Mouse (Mus musculus): ENCODE results near the gene Tmem86b. TPM values are rescaled to one million over a fixed set of nuclear protein-coding genes. Genes with fewer than 3 reads are reported as not detected.

Tmem86b gene
- polyA plus RNA-seq, 1 experiment, result 36.2 TPM

DNA sequence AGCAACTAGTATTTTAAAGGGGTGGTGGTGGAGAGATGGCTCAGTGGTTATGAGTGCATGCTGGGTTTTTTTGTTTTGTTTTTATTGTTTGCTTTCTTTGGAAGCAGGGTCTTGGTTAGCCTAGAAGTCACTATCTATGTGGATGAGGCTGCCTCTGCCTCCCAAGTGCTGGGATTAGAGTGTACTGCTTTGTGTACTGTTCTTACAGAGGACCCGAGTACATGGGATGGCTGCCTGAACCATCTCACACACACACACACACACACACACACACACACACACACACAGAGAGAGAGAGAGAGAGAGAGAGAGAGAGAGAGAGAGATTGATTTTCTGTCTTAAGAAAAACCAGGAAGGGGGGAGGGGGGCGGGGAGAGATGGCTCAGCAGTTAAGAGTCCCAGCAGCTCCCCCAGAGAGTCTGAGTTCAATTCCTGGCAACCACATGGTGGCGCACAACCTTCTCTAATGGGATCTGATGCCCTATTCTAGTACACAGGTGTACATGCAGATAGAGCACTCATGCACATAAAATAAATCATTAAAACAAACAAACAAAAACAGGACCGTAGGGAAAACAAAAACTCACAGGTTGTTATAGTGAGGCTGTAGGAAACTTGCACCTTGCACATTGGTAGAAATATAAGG lies 7.6 kb downstream of the Tmem86b start:
- Histone ChIP-seq H3K27ac (ENCODE audit: control insufficient read depth, insufficient read depth, low read depth, low read length, poor library complexity) (no peak overlapping the region), H3K4me1 (ENCODE audit: control insufficient read depth, insufficient read depth, low read length) (peaks cover 2% of the 10 kb centered on the region; the same call in 1 of the 2 replicates), H3K4me3 (replicated peaks; ENCODE audit: control insufficient read depth, low read depth, low read length) (no peak overlapping the region)
- WGBS, result 10% methylated on average over 4 of the region's 4 CpGs
- TF ChIP-seq CTCF (IDR thresholded peaks at IDR 0.05; ENCODE audit: control insufficient read depth, insufficient read depth, low read length) (peak; percentile 51), POLR2A (IDR thresholded peaks at IDR 0.05; ENCODE audit: borderline replicate concordance, control insufficient read depth, low read depth, low read length) (no peak)

DNA sequence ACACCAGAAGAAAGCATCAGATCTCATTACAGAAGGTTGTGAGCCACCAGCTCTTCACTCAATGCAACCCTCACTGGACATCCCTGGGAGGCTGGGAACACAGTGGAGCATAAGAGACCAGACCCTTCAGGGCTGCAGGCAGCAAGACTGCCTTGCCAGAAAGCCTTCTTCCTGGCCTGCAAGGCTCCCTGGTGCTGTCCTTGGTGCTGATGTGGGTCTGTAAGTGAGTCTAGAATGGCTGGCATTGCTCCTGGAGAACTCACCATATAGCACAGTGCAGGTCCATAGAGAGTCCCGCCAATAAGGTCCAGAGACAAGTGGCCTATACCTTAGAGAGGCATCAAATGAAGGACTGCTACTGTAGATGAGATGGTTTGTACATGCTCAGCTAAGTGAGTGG lies 11.2 kb downstream of the Tmem86b start:
- Histone ChIP-seq H3K4me1 (ENCODE audit: control insufficient read depth, insufficient read depth, low read length) (peaks cover 2% of the 10 kb centered on the region; the same call in 1 of the 2 replicates), H3K27ac (ENCODE audit: control insufficient read depth, insufficient read depth, low read depth, low read length, poor library complexity) (no peak overlapping the region), H3K4me3 (replicated peaks; ENCODE audit: control insufficient read depth, low read depth, low read length) (no peak overlapping the region)
- no peak for TF ChIP-seq CTCF (IDR thresholded peaks at IDR 0.05; ENCODE audit: control insufficient read depth, insufficient read depth, low read length)
- no peak for TF ChIP-seq POLR2A (IDR thresholded peaks at IDR 0.05; ENCODE audit: borderline replicate concordance, control insufficient read depth, low read depth, low read length)
- WGBS, result 31% methylated on average over 1 of the region's 1 CpGs

DNA sequence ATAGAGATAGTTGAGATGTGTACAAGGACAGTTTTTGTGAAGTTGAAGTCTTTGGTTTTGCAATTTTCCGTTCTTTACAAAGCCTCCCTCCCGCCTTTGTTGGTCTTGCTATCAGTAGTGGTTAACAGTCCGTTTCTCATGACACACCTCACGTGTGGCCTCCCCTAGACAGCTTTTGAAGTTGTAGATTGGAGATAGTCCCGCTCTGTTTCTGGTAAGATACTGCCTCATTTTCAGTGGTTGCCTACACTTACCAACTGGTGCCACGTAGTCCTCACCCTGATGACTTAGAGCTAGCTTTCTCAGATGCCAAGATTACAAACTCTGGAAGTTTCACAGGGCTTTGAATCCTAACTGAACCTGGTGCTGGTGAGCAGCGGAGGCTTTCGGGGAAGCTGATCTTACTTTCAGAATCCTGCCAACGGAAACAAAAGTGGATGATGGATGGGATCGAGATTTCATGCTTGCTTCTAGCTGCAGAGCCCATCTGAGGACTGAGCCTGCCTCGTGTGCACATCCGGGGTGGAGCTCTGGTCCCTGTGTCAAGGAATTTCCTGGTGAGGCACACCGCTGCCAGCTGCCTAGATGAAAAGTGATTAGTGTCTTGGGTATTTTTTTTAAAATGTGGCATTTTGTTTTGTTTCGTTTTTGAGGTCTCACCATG lies 17.4 kb downstream of the Tmem86b start:
- Histone ChIP-seq H3K4me3 (replicated peaks; ENCODE audit: control insufficient read depth, low read depth, low read length) (no peak overlapping the region), H3K4me1 (ENCODE audit: control insufficient read depth, insufficient read depth, low read length) (no peaks in the 10 kb centered on the region; the same call in 1 of the 2 replicates), H3K27ac (ENCODE audit: control insufficient read depth, insufficient read depth, low read depth, low read length, poor library complexity) (peak overlapping the region; percentile 42; the same call in 1 of the 2 replicates)
- TF ChIP-seq POLR2A (IDR thresholded peaks at IDR 0.05; ENCODE audit: borderline replicate concordance, control insufficient read depth, low read depth, low read length) (no peak), CTCF (IDR thresholded peaks at IDR 0.05; ENCODE audit: control insufficient read depth, insufficient read depth, low read length) (no peak)
- 19% methylated on average over 14 of the region's 14 CpGs for WGBS

- 80% methylated on average over 1 of the region's 1 CpGs for WGBS
- H3K27ac ChIP-seq (ENCODE audit: control insufficient read depth, insufficient read depth, low read depth, low read length, poor library complexity), result no peak overlapping the region
Observed at GRCm38 (mm10) chr7:4612956-4613355, 18.3 kb downstream of the Tmem86b start.

GRCm38 (mm10) chr7:4612386-4612785 lies 18.8 kb downstream of the Tmem86b start:
- no peaks in the 10 kb centered on the region; the same call in 1 of the 2 replicates for H3K4me1 ChIP-seq (ENCODE audit: control insufficient read depth, insufficient read depth, low read length)
- no peak overlapping the region for H3K4me3 ChIP-seq (replicated peaks; ENCODE audit: control insufficient read depth, low read depth, low read length)
- TF ChIP-seq CTCF (IDR thresholded peaks at IDR 0.05; ENCODE audit: control insufficient read depth, insufficient read depth, low read length) (no peak), POLR2A (IDR thresholded peaks at IDR 0.05; ENCODE audit: borderline replicate concordance, control insufficient read depth, low read depth, low read length) (no peak)
- 65% methylated on average over 8 of the region's 8 CpGs for WGBS
- H3K27ac ChIP-seq (ENCODE audit: control insufficient read depth, insufficient read depth, low read depth, low read length, poor library complexity), result no peak overlapping the region

More at GRCm38 (mm10) chr7:4612956-4613355, 18.3 kb downstream of the Tmem86b start:
- TF ChIP-seq POLR2A (IDR thresholded peaks at IDR 0.05; ENCODE audit: borderline replicate concordance, control insufficient read depth, low read depth, low read length), result no peak
- TF ChIP-seq CTCF (IDR thresholded peaks at IDR 0.05; ENCODE audit: control insufficient read depth, insufficient read depth, low read length), result no peak
- H3K4me1 ChIP-seq (ENCODE audit: control insufficient read depth, insufficient read depth, low read length), result no peaks in the 10 kb centered on the region; the same call in 1 of the 2 replicates
- no peak overlapping the region for H3K4me3 ChIP-seq (replicated peaks; ENCODE audit: control insufficient read depth, low read depth, low read length)

DNA sequence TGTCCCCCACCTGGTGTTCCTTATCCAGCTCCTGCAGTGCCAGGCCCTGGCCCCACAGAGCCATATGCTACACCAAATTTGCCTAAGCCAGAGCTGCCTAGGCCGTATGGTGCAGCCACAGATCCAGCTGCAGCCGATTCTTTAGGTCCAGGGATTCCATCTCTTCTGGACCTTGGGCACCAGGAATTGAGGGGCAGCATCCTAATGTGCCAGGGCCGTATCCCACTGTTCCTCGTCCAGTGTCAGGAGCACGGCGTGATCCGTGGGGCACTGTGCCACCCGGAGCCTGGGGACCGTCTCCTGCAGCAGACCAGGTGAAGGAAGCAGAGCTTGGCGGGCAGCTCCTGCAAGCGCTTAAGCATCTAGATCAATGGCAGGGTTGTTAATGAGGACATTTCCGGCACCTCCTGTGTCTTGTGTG lies 19.3 kb downstream of the Tmem86b start:
- no peak for TF ChIP-seq POLR2A (IDR thresholded peaks at IDR 0.05; ENCODE audit: borderline replicate concordance, control insufficient read depth, low read depth, low read length)
- no peak for TF ChIP-seq CTCF (IDR thresholded peaks at IDR 0.05; ENCODE audit: control insufficient read depth, insufficient read depth, low read length)
- no peak overlapping the region for H3K4me3 ChIP-seq (replicated peaks; ENCODE audit: control insufficient read depth, low read depth, low read length)
- no peaks in the 10 kb centered on the region; the same call in 1 of the 2 replicates for H3K4me1 ChIP-seq (ENCODE audit: control insufficient read depth, insufficient read depth, low read length)
- no peak overlapping the region for H3K27ac ChIP-seq (ENCODE audit: control insufficient read depth, insufficient read depth, low read depth, low read length, poor library complexity)
- WGBS, result 85% methylated on average over 12 of the region's 12 CpGs

GRCm38 (mm10) chr7:4611511-4611910 lies 19.7 kb downstream of the Tmem86b start:
- no peaks in the 10 kb centered on the region; the same call in 1 of the 2 replicates for H3K4me1 ChIP-seq (ENCODE audit: control insufficient read depth, insufficient read depth, low read length)
- 85% methylated on average over 12 of the region's 12 CpGs for WGBS
- H3K27ac ChIP-seq (ENCODE audit: control insufficient read depth, insufficient read depth, low read depth, low read length, poor library complexity), result no peak overlapping the region
- no peak overlapping the region for H3K4me3 ChIP-seq (replicated peaks; ENCODE audit: control insufficient read depth, low read depth, low read length)
- TF ChIP-seq POLR2A (IDR thresholded peaks at IDR 0.05; ENCODE audit: borderline replicate concordance, control insufficient read depth, low read depth, low read length) (no peak), CTCF (IDR thresholded peaks at IDR 0.05; ENCODE audit: control insufficient read depth, insufficient read depth, low read length) (no peak)

DNA sequence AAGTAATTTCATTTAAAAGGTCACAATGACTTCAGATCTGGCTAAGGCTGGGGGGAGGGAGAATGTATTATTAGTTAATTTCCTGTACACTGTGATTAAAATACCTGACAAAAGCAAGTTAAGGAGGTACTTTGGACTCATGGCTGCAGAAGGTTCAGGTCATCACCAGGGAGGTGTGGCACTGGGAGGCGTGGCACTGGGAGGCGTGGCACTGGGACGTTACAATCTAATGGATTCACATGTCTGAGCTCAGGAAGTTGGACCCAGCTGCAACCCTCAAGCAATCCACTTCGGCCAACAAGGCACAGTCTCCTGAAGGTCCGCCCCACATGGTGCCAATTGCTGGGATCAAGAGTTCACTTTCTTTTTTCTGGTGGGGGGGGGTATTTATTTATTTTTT lies 23.2 kb downstream of the Tmem86b start:
- Histone ChIP-seq H3K27ac (ENCODE audit: control insufficient read depth, insufficient read depth, low read depth, low read length, poor library complexity) (no peak overlapping the region), H3K4me1 (ENCODE audit: control insufficient read depth, insufficient read depth, low read length) (no peaks in the 10 kb centered on the region), H3K4me3 (replicated peaks; ENCODE audit: control insufficient read depth, low read depth, low read length) (no peak overlapping the region)
- 46% methylated on average over 5 of the region's 5 CpGs for WGBS
- no peak for TF ChIP-seq CTCF (IDR thresholded peaks at IDR 0.05; ENCODE audit: control insufficient read depth, insufficient read depth, low read length)
- no peak for TF ChIP-seq POLR2A (IDR thresholded peaks at IDR 0.05; ENCODE audit: borderline replicate concordance, control insufficient read depth, low read depth, low read length)
